Mouse (Mus musculus) cerebellum, adult 2 months (tissue): Measurements from ENCODE around the gene Scgb1b30. TPM values are rescaled to one million over a fixed set of nuclear protein-coding genes. Genes with fewer than 3 reads are reported as not detected.
A peak's percentile ranks its signal among the peaks of the same experiment; 100 is the strongest.

Experiments
- DNase-seq, 2 experiments: peaks; one replicate each; pipeline ENCODE4 v3.0.0; 2021
- H3K27ac ChIP-seq: fragments of 200-500 bp; 2 replicates; pipeline ENCODE4 v1.5.1; 2012; ENCODE audit warnings: low read length, control low read depth, inconsistent platforms; ENCODE audit not compliant: insufficient read depth
- H3K27me3 ChIP-seq: fragments of 200-500 bp; 2 replicates; pipeline ENCODE4 v1.6.1; 2012; ENCODE audit warnings: inconsistent platforms, mild to moderate bottlenecking, low read length, moderate library complexity; ENCODE audit not compliant: control insufficient read depth, insufficient read depth
- H3K4me1 ChIP-seq: fragments of 200-500 bp; 2 replicates; pipeline ENCODE4 v1.6.1; 2011; ENCODE audit warnings: low read length; ENCODE audit not compliant: control insufficient read depth, insufficient read depth
- H3K4me3 ChIP-seq: fragments of 200-500 bp; replicated peaks from 2 replicates; pipeline ENCODE3; 2011; ENCODE audit warnings: mild to moderate bottlenecking, low read depth, low read length, control low read depth; ENCODE audit not compliant: insufficient read depth
- CTCF ChIP-seq: fragments of 200-500 bp; IDR thresholded peaks from 2 replicates; pipeline ENCODE4 v1.5.1; 2011; ENCODE audit warnings: low read depth, mild to moderate bottlenecking, control low read depth, low read length, moderate library complexity, borderline replicate concordance; ENCODE audit not compliant: insufficient read depth
- POLR2A ChIP-seq: fragments of 200-500 bp; IDR thresholded peaks from 2 replicates; pipeline ENCODE4 v1.6.1; 2011; ENCODE audit warnings: low read length, control low read depth, borderline replicate concordance; ENCODE audit not compliant: insufficient read depth
- WGBS: fragments of 180-500 bp; shearing (Covaris S2); methylation state at CpG from one replicate; pipeline ENCODE4 v1.1.7; 2018; 5-methylcytosine and 5-hydroxymethylcytosine counted together
- polyA plus RNA-seq: library from polyadenylated mRNA; depleted of rRNA; stranded (reverse); fragments of >200 nt; gene quantifications from 2 replicates; pipeline ENCODE4 v1.2.3, GENCODE M21; 2012

The Scgb1b30 gene
- polyA plus RNA-seq, 1 experiment = not detected

GRCm38 (mm10) chr7:34125346-34125745, 30.1 kb downstream of the Scgb1b30 start:
- Histone ChIP-seq H3K4me1 (no peaks in the 10 kb centered on the region), H3K27ac (no peak overlapping the region), H3K4me3 (no peak overlapping the region), H3K27me3 (no peaks in the 10 kb centered on the region)
- WGBS = 61% methylated on average over 9 of the region's 9 CpGs
- no peak for DNase-seq
- TF ChIP-seq CTCF = no peak
- TF ChIP-seq POLR2A = no peak

GRCm38 (mm10) chr7:34126291-34126690, 31.1 kb downstream of the Scgb1b30 start:
- H3K27ac ChIP-seq = no peak overlapping the region
- H3K27me3 ChIP-seq = no peaks in the 10 kb centered on the region
- DNase-seq = no peak
- no peak overlapping the region for H3K4me3 ChIP-seq
- WGBS = 83% methylated on average over 3 of the region's 3 CpGs
- H3K4me1 ChIP-seq = no peaks in the 10 kb centered on the region
- TF ChIP-seq CTCF = no peak
- TF ChIP-seq POLR2A = no peak

- Histone ChIP-seq H3K27me3 (no peaks in the 10 kb centered on the region), H3K27ac (no peak overlapping the region), H3K4me1 (no peaks in the 10 kb centered on the region), H3K4me3 (no peak overlapping the region)
- WGBS = 74% methylated on average over 3 of the region's 3 CpGs
- TF ChIP-seq POLR2A (no peak), CTCF (no peak)
- no peak for DNase-seq
Observed at GRCm38 (mm10) chr7:34131118-34131517, 35.9 kb downstream of the Scgb1b30 start.

GRCm38 (mm10) chr7:34131959-34132354, 36.7 kb downstream of the Scgb1b30 start:
- H3K4me3 ChIP-seq = no peak overlapping the region
- 23% methylated on average over 3 of the region's 3 CpGs for WGBS
- H3K27me3 ChIP-seq = no peaks in the 10 kb centered on the region
- no peaks in the 10 kb centered on the region for H3K4me1 ChIP-seq
- TF ChIP-seq CTCF (no peak), POLR2A (no peak)
- H3K27ac ChIP-seq = no peak overlapping the region
- DNase-seq = no peak

GRCm38 (mm10) chr7:34132355-34133079, 37.3 kb downstream of the Scgb1b30 start:
- Histone ChIP-seq H3K4me1 (no peaks in the 10 kb centered on the region), H3K4me3 (peak overlapping the region; percentile 22), H3K27ac (no peak overlapping the region), H3K27me3 (no peaks in the 10 kb centered on the region)
- no peak for DNase-seq
- no peak for TF ChIP-seq POLR2A
- TF ChIP-seq CTCF = no peak
- 4% methylated on average over 100 of the region's 116 CpGs for WGBS

- Histone ChIP-seq H3K27ac (no peak within 1 kb of the TSS), H3K4me1 (no peaks in the 10 kb centered on the region), H3K27me3 (no peaks in the 10 kb centered on the region), H3K4me3 (peak within 1 kb of the TSS; percentile 46)
- peak; percentile 33 to 34 for DNase-seq
- no peak for TF ChIP-seq CTCF
- no peak for TF ChIP-seq POLR2A
- 2% methylated on average over 38 of the region's 65 CpGs for WGBS
Observed at GRCm38 (mm10) chr7:34133117-34133762, 38.0 kb downstream of the Scgb1b30 start, which contains the start of gene Wtip. Wtip (minus strand) TSS chr7:34133268.

GRCm38 (mm10) chr7:34134336-34134735, 39.1 kb downstream of the Scgb1b30 start:
- TF ChIP-seq CTCF = no peak
- no peak for TF ChIP-seq POLR2A
- Histone ChIP-seq H3K4me3 (no peak overlapping the region), H3K4me1 (no peaks in the 10 kb centered on the region), H3K27ac (no peak overlapping the region), H3K27me3 (no peaks in the 10 kb centered on the region)
- DNase-seq = no peak
- 80% methylated on average over 2 of the region's 2 CpGs for WGBS

GRCm38 (mm10) chr7:34139493-34139892, 44.3 kb downstream of the Scgb1b30 start:
- no peak for DNase-seq
- no peaks in the 10 kb centered on the region for H3K27me3 ChIP-seq
- H3K4me3 ChIP-seq = no peak overlapping the region
- no peak overlapping the region for H3K27ac ChIP-seq
- 91% methylated on average over 6 of the region's 6 CpGs for WGBS
- no peaks in the 10 kb centered on the region for H3K4me1 ChIP-seq
- TF ChIP-seq POLR2A (no peak), CTCF (no peak)
